Mouse (Mus musculus) intestine, embryonic 14.5 days (tissue): ENCODE results near the gene Gm49395. TPM values are rescaled to one million over a fixed set of nuclear protein-coding genes. Genes with fewer than 3 reads are reported as not detected.

Source experiments
- ATAC-seq: fragments of 200-750 bp; cut with Nextera tagmentation; replicated peaks from 2 replicates; pipeline ENCODE4 v1.8.0; 2017; ENCODE audit warnings: low read depth, moderate number of reproducible peaks, moderate TSS enrichment, moderate library complexity; ENCODE audit not compliant: low FRiP score, low TSS enrichment
- DNase-seq: peaks from one replicate; pipeline ENCODE4 v3.0.0-alpha.2; 2018; ENCODE audit warnings: low spot score
- H3K27ac ChIP-seq: fragments of 300-500 bp; sonication (generic); 2 replicates; pipeline ENCODE4 v1.5.1; 2014; ENCODE audit warnings: low read depth, mild to moderate bottlenecking, control low read depth
- H3K27me3 ChIP-seq: fragments of 300-500 bp; sonication (generic); replicated peaks from 2 replicates; pipeline ENCODE4 v1.6.1; 2014; ENCODE audit warnings: low read length, control low read depth; ENCODE audit not compliant: control insufficient read depth, insufficient read depth
- H3K36me3 ChIP-seq: fragments of 300-500 bp; sonication (generic); 2 replicates; pipeline ENCODE4 v1.6.1; 2014; ENCODE audit warnings: low read length, control low read depth; ENCODE audit not compliant: control insufficient read depth, insufficient read depth
- H3K4me1 ChIP-seq: fragments of 300-500 bp; sonication (generic); replicated peaks from 2 replicates; pipeline ENCODE4 v1.6.1; 2014; ENCODE audit warnings: low read length, control low read depth, mixed read lengths; ENCODE audit not compliant: control insufficient read depth, insufficient read depth
- H3K4me2 ChIP-seq: fragments of 300-500 bp; sonication (generic); 2 replicates; pipeline ENCODE4 v1.6.1; 2014; ENCODE audit warnings: low read length
- H3K4me3 ChIP-seq: fragments of 300-500 bp; sonication (generic); 2 replicates; pipeline ENCODE4 v1.5.1; 2014; ENCODE audit warnings: low read depth, low read length, control low read depth, mixed read lengths
- H3K9ac ChIP-seq: fragments of 300-500 bp; sonication (generic); 2 replicates; pipeline ENCODE4 v1.6.1; 2014; ENCODE audit warnings: mild to moderate bottlenecking, low read length
- H3K9me3 ChIP-seq: fragments of 300-500 bp; sonication (generic); 2 replicates; pipeline ENCODE4 v1.6.1; 2016; ENCODE audit warnings: low read length, control low read depth; ENCODE audit not compliant: control insufficient read depth
- WGBS: fragments of 180-500 bp; shearing (Covaris S2); extraction: QIAGEN DNeasy Blood & Tissue Kit; methylation state at CpG from one replicate; pipeline ENCODE4 v1.1.7; 2014; 5-methylcytosine and 5-hydroxymethylcytosine counted together
- polyA plus RNA-seq: library from polyadenylated mRNA; unstranded; fragments of >200 nt; fragmentation: Nextera tagmentation; extraction: Ambion mirVana; gene quantifications from 2 replicates; pipeline ENCODE4 v1.2.1, GENCODE M21; 2014

Gm49395 gene
- polyA plus RNA-seq, 1 experiment from 2014 or later, result 6.7 TPM

GRCm38 (mm10) chr13:115054783-115055182 lies 46.9 kb downstream of the Gm49395 start:
- ATAC-seq, result no peak
- Histone ChIP-seq H3K9me3 (no peaks in the 10 kb centered on the region), H3K9ac (no peak overlapping the region), H3K36me3 (no peaks in the 10 kb centered on the region), H3K27ac (no peak overlapping the region), H3K4me3 (no peak overlapping the region), H3K4me2 (peak overlapping the region; percentile 15; the same call in 1 of the 2 replicates), H3K4me1 (peaks cover 12% of the 10 kb centered on the region), H3K27me3 (no peaks in the 10 kb centered on the region)
- no peak for DNase-seq
- WGBS, result 32% methylated on average over 9 of the region's 9 CpGs

- Histone ChIP-seq H3K4me1 (peaks cover 12% of the 10 kb centered on the region), H3K9me3 (no peaks in the 10 kb centered on the region), H3K36me3 (no peaks in the 10 kb centered on the region), H3K27me3 (no peaks in the 10 kb centered on the region), H3K27ac (no peak overlapping the region), H3K9ac (no peak overlapping the region), H3K4me3 (no peak overlapping the region), H3K4me2 (no peak overlapping the region)
- WGBS, result 71% methylated on average over 7 of the region's 7 CpGs
- DNase-seq, result no peak
- ATAC-seq, result no peak
These were observed 49.2 kb downstream of the Gm49395 start for GRCm38 (mm10) chr13:115052568-115052967.

GRCm38 (mm10) chr13:115050660-115051559 lies 50.8 kb downstream of the Gm49395 start:
- Histone ChIP-seq H3K9me3 (no peaks in the 10 kb centered on the region), H3K4me1 (peaks cover 12% of the 10 kb centered on the region), H3K4me3 (no peak overlapping the region), H3K4me2 (no peak overlapping the region), H3K9ac (no peak overlapping the region), H3K36me3 (no peaks in the 10 kb centered on the region), H3K27me3 (no peaks in the 10 kb centered on the region), H3K27ac (peak overlapping the region; percentile 54; the same call in 1 of the 2 replicates)
- WGBS, result 63% methylated on average over 13 of the region's 13 CpGs
- ATAC-seq (0 out of 2 replicates have a peak, but pooled peaks have one; percentile 43), DNase-seq (no peak)

- Histone ChIP-seq H3K36me3 (no peaks in the 10 kb centered on the region), H3K27ac (no peak overlapping the region), H3K4me2 (no peak overlapping the region), H3K9me3 (no peaks in the 10 kb centered on the region), H3K9ac (no peak overlapping the region), H3K27me3 (no peaks in the 10 kb centered on the region), H3K4me3 (no peak overlapping the region), H3K4me1 (no peaks in the 10 kb centered on the region; the same call in 1 of the 2 replicates)
- ATAC-seq (no peak), DNase-seq (no peak)
- WGBS, result 43% methylated on average over 2 of the region's 2 CpGs
These were observed 59.1 kb downstream of the Gm49395 start for GRCm38 (mm10) chr13:115042652-115043051.

- H3K36me3 ChIP-seq, result no peaks in the 10 kb centered on the region
- no peak for DNase-seq
- H3K27ac ChIP-seq, result no peak overlapping the region
These were observed 64.4 kb downstream of the Gm49395 start for GRCm38 (mm10) chr13:115037304-115037703.

GRCm38 (mm10) chr13:115035387-115035786 lies 66.3 kb downstream of the Gm49395 start:
- Histone ChIP-seq H3K27ac (no peak overlapping the region), H3K4me1 (no peaks in the 10 kb centered on the region; the same call in 1 of the 2 replicates), H3K27me3 (no peaks in the 10 kb centered on the region), H3K36me3 (no peaks in the 10 kb centered on the region), H3K9me3 (no peaks in the 10 kb centered on the region), H3K9ac (no peak overlapping the region), H3K4me3 (no peak overlapping the region), H3K4me2 (no peak overlapping the region)
- DNase-seq (no peak), ATAC-seq (no peak)
- WGBS, result 47% methylated on average over 8 of the region's 8 CpGs

More at GRCm38 (mm10) chr13:115037304-115037703, 64.4 kb downstream of the Gm49395 start:
- 81% methylated on average over 4 of the region's 4 CpGs for WGBS
- H3K4me3 ChIP-seq, result no peak overlapping the region
- H3K4me2 ChIP-seq, result no peak overlapping the region
- H3K4me1 ChIP-seq, result no peaks in the 10 kb centered on the region; the same call in 1 of the 2 replicates
- H3K9ac ChIP-seq, result no peak overlapping the region
- no peaks in the 10 kb centered on the region for H3K9me3 ChIP-seq
- no peaks in the 10 kb centered on the region for H3K27me3 ChIP-seq
- ATAC-seq, result no peak

GRCm38 (mm10) chr13:115033135-115033534 lies 68.6 kb downstream of the Gm49395 start:
- H3K4me1 ChIP-seq, result no peaks in the 10 kb centered on the region; the same call in 1 of the 2 replicates
- DNase-seq (no peak), ATAC-seq (no peak)
- no peak overlapping the region for H3K4me3 ChIP-seq
- no peaks in the 10 kb centered on the region for H3K36me3 ChIP-seq
- no peak overlapping the region for H3K27ac ChIP-seq
- no peak overlapping the region for H3K9ac ChIP-seq
- 89% methylated on average over 2 of the region's 2 CpGs for WGBS
- H3K9me3 ChIP-seq, result no peaks in the 10 kb centered on the region
- H3K4me2 ChIP-seq, result no peak overlapping the region
- H3K27me3 ChIP-seq, result no peaks in the 10 kb centered on the region

GRCm38 (mm10) chr13:115031177-115032000 lies 70.3 kb downstream of the Gm49395 start:
- no peaks in the 10 kb centered on the region for H3K27me3 ChIP-seq
- H3K4me1 ChIP-seq, result no peaks in the 10 kb centered on the region; the same call in 1 of the 2 replicates
- no peak overlapping the region for H3K9ac ChIP-seq
- H3K4me3 ChIP-seq, result no peak overlapping the region
- 0 out of 2 replicates have a peak overlapping the region, but pooled peaks have one; percentile 11 for H3K27ac ChIP-seq
- no peak for DNase-seq
- H3K9me3 ChIP-seq, result no peaks in the 10 kb centered on the region
- H3K36me3 ChIP-seq, result no peaks in the 10 kb centered on the region
- no peak for ATAC-seq
- WGBS, result 78% methylated on average over 17 of the region's 17 CpGs
- no peak overlapping the region for H3K4me2 ChIP-seq
